Mouse (Mus musculus) CH12.LX (cell line): ENCODE measurements around the gene Grin3b. TPM values are rescaled to one million over a fixed set of nuclear protein-coding genes. Genes with fewer than 3 reads are reported as not detected.
A peak's percentile ranks its signal among the peaks of the same experiment; 100 is the strongest.

Experiments
- DNase-seq: peaks from one replicate; pipeline ENCODE4 v3.0.0-alpha.2; 2013; ENCODE audit errors: extremely low read depth
- H3K27ac ChIP-seq: 2 replicates; pipeline ENCODE4 v1.5.1; 2012; ENCODE audit warnings: low read depth, mild to moderate bottlenecking, control low read depth, moderate library complexity; ENCODE audit not compliant: insufficient read depth
- H3K27me3 ChIP-seq: replicated peaks from 2 replicates; pipeline ENCODE3; 2012; ENCODE audit warnings: inconsistent platforms
- H3K36me3 ChIP-seq, 2 experiments: replicated peaks in 1 of 2; 2 replicates each; pipeline versions ENCODE3 to v1.6.1; 2012; ENCODE audit warnings: inconsistent platforms in 1 of 2, low read length in 1 of 2, mild to moderate bottlenecking in 1 of 2, mixed read lengths in 1 of 2, moderate library complexity in 1 of 2; ENCODE audit not compliant: control insufficient read depth in 1 of 2, insufficient read depth in 1 of 2
- H3K4me1 ChIP-seq, 2 experiments: 2 replicates each; pipeline ENCODE4 v1.6.1; 2012; ENCODE audit warnings: inconsistent platforms in 1 of 2, moderate library complexity in 1 of 2; ENCODE audit not compliant: insufficient read depth in 2 of 2, control insufficient read depth in 1 of 2
- H3K4me2 ChIP-seq: 2 replicates; pipeline ENCODE4 v1.6.1; 2012; ENCODE audit warnings: low read depth, mild to moderate bottlenecking, control low read depth; ENCODE audit not compliant: poor library complexity, insufficient read depth, severe bottlenecking
- H3K4me3 ChIP-seq, 3 experiments: fragments of 150-350 bp in 1 of 3; sonication (generic) in 1 of 3; replicated peaks in 1 of 3; 2 replicates each; pipeline versions ENCODE3 to v1.5.1; 2011 to 2012; ENCODE audit warnings: low read depth in 2 of 3, low read length in 2 of 3, mild to moderate bottlenecking in 2 of 3, moderate library complexity in 2 of 3, control low read depth in 1 of 3, improper control_type of control experiment in 1 of 3, inconsistent platforms in 1 of 3, mixed read lengths in 1 of 3; ENCODE audit not compliant: poor library complexity in 1 of 3
- H3K79me2 ChIP-seq: replicated peaks from 2 replicates; pipeline ENCODE4 v1.6.1; 2012; ENCODE audit warnings: mild to moderate bottlenecking, moderate library complexity; ENCODE audit not compliant: control insufficient read depth, poor library complexity, insufficient read depth, severe bottlenecking; ENCODE audit errors: extremely low read depth
- H3K9ac ChIP-seq: 2 replicates; pipeline ENCODE4 v1.6.1; 2012; ENCODE audit warnings: low read depth, mild to moderate bottlenecking, control low read depth, moderate library complexity; ENCODE audit not compliant: insufficient read depth
- H3K9me3 ChIP-seq: replicated peaks from 2 replicates; pipeline ENCODE3; 2012; ENCODE audit warnings: low read length, inconsistent platforms, mixed read lengths
- BHLHE40 ChIP-seq: IDR thresholded peaks from 2 replicates; pipeline ENCODE4 v1.6.1; 2011; ENCODE audit warnings: mild to moderate bottlenecking, low read depth, low read length, improper control_type of control experiment
- CHD1 ChIP-seq: IDR thresholded peaks from 2 replicates; pipeline ENCODE4 v1.6.1; 2012; ENCODE audit warnings: low read depth, low read length, improper control_type of control experiment, inconsistent platforms
- CHD2 ChIP-seq: IDR thresholded peaks from 2 replicates; pipeline ENCODE4 v1.6.1; 2011; ENCODE audit warnings: low read length, improper control_type of control experiment
- E2F4 ChIP-seq: IDR thresholded peaks from 2 replicates; pipeline ENCODE4 v1.6.1; 2011; ENCODE audit warnings: low read depth, low read length, improper control_type of control experiment; ENCODE audit not compliant: insufficient replicate concordance
- ELF1 ChIP-seq: IDR thresholded peaks from 2 replicates; pipeline ENCODE4 v1.6.1; 2014; ENCODE audit warnings: low read depth, mild to moderate bottlenecking, inconsistent platforms, low read length, improper control_type of control experiment
- ETS1 ChIP-seq: conservative IDR thresholded peaks from 2 replicates; pipeline ENCODE4 v1.6.1; 2012; ENCODE audit warnings: low read depth, mild to moderate bottlenecking, inconsistent platforms, low read length, improper control_type of control experiment, moderate library complexity
- HCFC1 ChIP-seq: IDR thresholded peaks from 2 replicates; pipeline ENCODE4 v1.6.1; 2012; ENCODE audit warnings: low read depth, mild to moderate bottlenecking, inconsistent platforms, low read length, improper control_type of control experiment
- JUND ChIP-seq: conservative IDR thresholded peaks from 2 replicates; pipeline ENCODE4 v1.6.1; 2011; ENCODE audit warnings: low read depth, low read length, improper control_type of control experiment
- KAT2A ChIP-seq: IDR thresholded peaks from 2 replicates; pipeline ENCODE4 v1.6.1; 2012; ENCODE audit warnings: low read length, improper control_type of control experiment, inconsistent platforms; ENCODE audit not compliant: insufficient replicate concordance
- MAX ChIP-seq: IDR thresholded peaks from 2 replicates; pipeline ENCODE4 v1.6.1; 2011; ENCODE audit warnings: low read length, improper control_type of control experiment
- MAZ ChIP-seq: IDR thresholded peaks from 2 replicates; pipeline ENCODE4 v1.6.1; 2012; ENCODE audit warnings: low read depth, mild to moderate bottlenecking, inconsistent platforms, low read length, improper control_type of control experiment, moderate library complexity
- MYC ChIP-seq: IDR thresholded peaks from 2 replicates; pipeline ENCODE4 v1.6.1; 2011; ENCODE audit warnings: low read depth, mild to moderate bottlenecking, improper control_type of control experiment, low read length
- NELFE ChIP-seq: IDR thresholded peaks from 2 replicates; pipeline ENCODE4 v1.6.1; 2011; ENCODE audit warnings: low read depth, low read length, improper control_type of control experiment
- NRF1 ChIP-seq: IDR thresholded peaks from 2 replicates; pipeline ENCODE4 v1.6.1; 2014; ENCODE audit warnings: low read depth, mild to moderate bottlenecking, inconsistent platforms, low read length, improper control_type of control experiment, moderate library complexity
- PAX5 ChIP-seq: IDR thresholded peaks from 2 replicates; pipeline ENCODE4 v1.6.1; 2012; ENCODE audit warnings: low read length, inconsistent platforms, mixed read lengths
- POLR2A ChIP-seq: IDR thresholded peaks from 2 replicates; pipeline ENCODE4 v1.6.1; 2011; ENCODE audit warnings: low read depth, mild to moderate bottlenecking, improper control_type of control experiment, low read length
- RAD21 ChIP-seq: IDR thresholded peaks from 2 replicates; pipeline ENCODE4 v1.6.1; 2011; ENCODE audit warnings: low read depth, mild to moderate bottlenecking, low read length, improper control_type of control experiment, moderate library complexity
- SIN3A ChIP-seq: IDR thresholded peaks from 2 replicates; pipeline ENCODE4 v1.6.1; 2012; ENCODE audit warnings: low read length, improper control_type of control experiment, inconsistent platforms
- TBP ChIP-seq: conservative IDR thresholded peaks from 2 replicates; pipeline ENCODE4 v1.6.1; 2011; ENCODE audit warnings: low read depth, low read length, improper control_type of control experiment
- UBTF ChIP-seq: IDR thresholded peaks from 2 replicates; pipeline ENCODE4 v1.6.1; 2012; ENCODE audit warnings: low read depth, mild to moderate bottlenecking, inconsistent platforms, low read length, improper control_type of control experiment, moderate library complexity
- USF1 ChIP-seq: IDR thresholded peaks from 2 replicates; pipeline ENCODE4 v1.6.1; 2014; ENCODE audit warnings: low read depth, mild to moderate bottlenecking, inconsistent platforms, low read length, improper control_type of control experiment
- ZC3H11A ChIP-seq: IDR thresholded peaks from 2 replicates; pipeline ENCODE4 v1.6.1; 2012; ENCODE audit warnings: low read depth, mild to moderate bottlenecking, inconsistent platforms, low read length, improper control_type of control experiment
- ZKSCAN1 ChIP-seq: IDR thresholded peaks from 2 replicates; pipeline ENCODE4 v1.6.1; 2012; ENCODE audit warnings: low read depth, inconsistent platforms, low read length, improper control_type of control experiment, borderline replicate concordance
- ZMIZ1 ChIP-seq: IDR thresholded peaks from 2 replicates; pipeline ENCODE4 v1.6.1; 2012; ENCODE audit warnings: low read depth, mild to moderate bottlenecking, inconsistent platforms, low read length, improper control_type of control experiment
- dilution Hi-C: fragments of 300-500 bp; cut with MboI; formaldehyde crosslinking; loops from 2 replicates; pipeline ENCODE4 v1.14.3; 2020; ENCODE audit warnings: low sequenced_read_pairs; ENCODE audit not compliant: extremely low pct_unique_long_range_greater_than_20kb, extremely low pct_ligation_motif_present
- in situ Hi-C: fragments of 300-500 bp; cut with MboI; formaldehyde crosslinking; loops from 3 replicates; pipeline ENCODE4 v1.14.3; 2019; ENCODE audit warnings: low sequenced_read_pairs, low pct_ligation_motif_present, low pct_unique_long_range_greater_than_20kb, mixed read lengths
- polyA plus RNA-seq: library from polyadenylated mRNA; unstranded; fragments of >175 nt; gene quantifications from 2 replicates; pipeline ENCODE4 v1.2.1, GENCODE M21; 2012; ENCODE audit warnings: low read depth; ENCODE audit not compliant: insufficient read length
- total RNA-seq, 2 experiments: library from RNA; depleted of rRNA; stranded (reverse); fragments of 300-350 nt in 1 of 2; fragments of >200 nt in 1 of 2; gene quantifications; 2 replicates each; pipeline ENCODE4 v1.2.3; 2012 to 2014

The Grin3b gene
- total and polyA plus RNA-seq, 3 experiments: 0.27 to 0.59 (median 0.56) TPM

- H3K9me3 ChIP-seq: no peaks in the 10 kb centered on the region
- H3K9ac ChIP-seq: peak overlapping the region; percentile 63
- in situ Hi-C loops: loop anchor here (5.0 kb wide), 1 partner anchor 33 kb away; the partner anchor contains the start of gene Arid3a
- H3K36me3 ChIP-seq: peaks cover 36 to 48% of the 10 kb centered on the region in 2 experiments
- H3K4me2 ChIP-seq: peak overlapping the region; percentile 83
- TF ChIP-seq NELFE (no peak), SIN3A (no peak), TBP (no peak), MYC (no peak), CHD2 (no peak), MAZ (no peak), NRF1 (no peak), ZMIZ1 (no peak), JUND (no peak), MAX (no peak), E2F4 (no peak)
- H3K79me2 ChIP-seq: peaks cover 22% of the 10 kb centered on the region
- peaks cover 13 to 36% of the 10 kb centered on the region in 2 experiments for H3K4me1 ChIP-seq
- H3K27ac ChIP-seq: no peak overlapping the region
- no peaks in the 10 kb centered on the region for H3K27me3 ChIP-seq
- dilution Hi-C loops: no loop called here
- peak overlapping the region; percentile 85 to 100 (median 96) for H3K4me3 ChIP-seq
- no peak for DNase-seq
Measured at GRCm38 (mm10) chr10:79960671-79961294, 9.7 kb upstream of the Grin3b start.

- no peak for TF ChIP-seq MAX
- no peak for TF ChIP-seq NRF1
- TF ChIP-seq ZC3H11A: no peak
- TF ChIP-seq ELF1: no peak
- no peak for TF ChIP-seq UBTF
- no peak for TF ChIP-seq BHLHE40
- no peak for TF ChIP-seq ETS1
- no peak for TF ChIP-seq USF1
- no peak for TF ChIP-seq ZKSCAN1
- TF ChIP-seq POLR2A: no peak
- no peak for TF ChIP-seq ZMIZ1
- TF ChIP-seq MYC: no peak
- no peak for TF ChIP-seq RAD21
- no peak for TF ChIP-seq HCFC1
- TF ChIP-seq KAT2A: no peak
- no peak for TF ChIP-seq PAX5
- TF ChIP-seq CHD1: no peak
- peaks cover 22% of the 10 kb centered on the region for H3K79me2 ChIP-seq
- in situ Hi-C loops: loop anchor here (5.0 kb wide), 1 partner anchor 37 kb away; the partner anchor contains the start of gene Arid3a
- H3K4me3 ChIP-seq: no peak overlapping the region
- peaks cover 6 to 17% of the 10 kb centered on the region in 2 experiments; a peak in 3 of 4 replicates for H3K4me1 ChIP-seq
- no peak overlapping the region for H3K4me2 ChIP-seq
- DNase-seq: no peak
- H3K27me3 ChIP-seq: no peaks in the 10 kb centered on the region
- H3K27ac ChIP-seq: no peak overlapping the region
- peaks cover 70 to 86% of the 10 kb centered on the region in 2 experiments for H3K36me3 ChIP-seq
- H3K9ac ChIP-seq: no peak overlapping the region
- dilution Hi-C loops: no loop called here
- H3K9me3 ChIP-seq: no peaks in the 10 kb centered on the region
Measured at GRCm38 (mm10) chr10:79964727-79965126, 5.8 kb upstream of the Grin3b start.
